Mouse (Mus musculus): ENCODE measurements at regions not wholly inside any gene's neighbourhood (a gene's known extent, or its start where the extent isn't known, plus 50 kb on each side); places are given as distances from the start of the nearest gene placed in this dataset.

GRCm38 (mm10) chr13:51023271-51023670 is 77.4 kb upstream of the Spin1 start:
- TF ChIP-seq CTCF (IDR thresholded peaks at IDR 0.05) (no peak), EP300 (IDR thresholded peaks at IDR 0.05) (no peak)
